Mouse (Mus musculus) cerebellum, postnatal 25 days (tissue): ENCODE measurements around the gene Map7.

Experiments used
- DNase-seq, 2 experiments: peaks; one replicate each; pipeline ENCODE4 v3.0.0; 2021; ENCODE audit warnings: mixed read lengths in 2 of 2

Map7 gene

DNA sequence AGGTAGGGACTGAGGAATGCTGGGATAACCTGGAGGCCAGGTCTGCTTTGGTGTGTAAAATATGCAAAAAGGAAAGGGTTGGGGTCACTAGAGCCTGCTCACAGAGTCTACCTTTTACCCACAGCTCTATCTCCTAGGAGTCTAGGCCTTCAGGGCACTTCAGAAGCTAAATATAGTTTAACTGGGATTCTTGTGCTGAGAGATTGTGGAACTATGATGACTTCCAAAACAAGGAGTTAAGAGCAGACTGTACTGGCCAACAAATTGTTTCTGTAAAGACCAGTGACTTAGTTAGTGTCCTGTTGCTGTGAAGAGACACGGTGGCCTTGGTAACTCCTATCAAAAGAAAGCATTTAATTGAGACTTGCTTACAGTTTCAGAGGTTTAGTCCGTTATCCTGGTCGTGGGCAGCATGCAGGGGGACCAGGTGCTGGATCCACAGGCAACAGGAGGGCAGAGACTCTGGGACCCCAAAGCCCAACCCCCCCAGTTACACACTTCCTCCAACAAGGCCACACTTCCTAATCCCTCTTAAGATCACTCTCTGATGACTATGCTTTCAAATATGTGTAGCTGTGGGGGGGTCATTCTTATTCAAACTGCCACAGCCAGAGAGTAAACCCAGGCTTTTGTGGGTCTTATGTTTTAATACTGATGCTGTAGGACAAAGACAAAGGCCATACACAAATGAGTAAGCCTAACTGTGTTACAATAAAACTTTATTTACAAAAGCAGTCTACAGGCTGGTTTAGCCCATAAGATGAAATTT lies 150.1 kb downstream of the Map7 start:
- no peak for DNase-seq

- no peak for DNase-seq
Measured at GRCm38 (mm10) chr10:20299114-20299513, 150.8 kb downstream of the Map7 start.

GRCm38 (mm10) chr10:20310969-20311769 lies 162.9 kb downstream of the Map7 start:
- DNase-seq, result peak in 1 of 2 experiments; percentile 15

DNA sequence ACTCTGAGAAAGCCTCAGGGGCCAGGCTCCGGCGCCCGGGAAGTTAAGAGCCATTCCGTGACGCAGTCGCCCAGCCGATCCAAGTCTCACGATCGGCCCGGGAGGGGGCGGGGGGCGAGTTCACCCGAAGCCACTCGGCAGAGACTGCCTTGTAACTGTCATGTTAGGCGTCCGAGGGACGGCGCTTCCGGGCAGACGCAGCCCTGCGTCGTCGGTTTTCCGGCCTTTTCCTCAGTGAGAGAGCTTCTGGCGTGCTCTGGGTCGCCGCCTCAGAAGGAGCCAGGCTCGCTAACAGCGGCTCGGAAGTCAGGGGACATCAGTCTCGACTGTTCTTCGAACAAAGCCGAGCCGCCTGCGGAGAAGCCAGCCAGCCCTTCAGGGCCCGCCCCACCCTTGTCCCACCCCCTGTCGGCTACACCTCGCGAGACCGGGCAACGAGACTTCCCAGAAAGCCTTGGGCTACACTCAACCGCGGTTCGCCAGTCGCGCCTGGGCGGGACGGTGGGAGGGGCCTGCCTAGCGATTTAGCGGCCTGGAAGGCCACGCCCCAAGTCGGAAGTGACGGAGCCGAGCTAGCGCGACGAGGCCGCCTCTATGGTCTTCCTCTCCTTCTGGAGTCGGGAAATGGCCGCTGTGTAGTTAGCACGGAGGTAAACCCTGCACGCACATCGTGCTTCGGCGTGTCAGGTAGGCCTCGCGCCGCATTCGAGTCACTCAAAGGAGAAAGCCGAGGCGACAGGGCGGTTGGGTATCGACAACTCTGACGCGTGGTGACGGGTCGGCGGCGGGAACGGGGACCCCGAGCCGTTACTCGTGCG lies 163.9 kb downstream of the Map7 start, which contains the start of gene Bclaf1:
Gene Bclaf1 (plus strand): TSS at position 552 of the 818 bp plus-strand sequence.
- DNase-seq, result peak; percentile 99 to 100

DNA sequence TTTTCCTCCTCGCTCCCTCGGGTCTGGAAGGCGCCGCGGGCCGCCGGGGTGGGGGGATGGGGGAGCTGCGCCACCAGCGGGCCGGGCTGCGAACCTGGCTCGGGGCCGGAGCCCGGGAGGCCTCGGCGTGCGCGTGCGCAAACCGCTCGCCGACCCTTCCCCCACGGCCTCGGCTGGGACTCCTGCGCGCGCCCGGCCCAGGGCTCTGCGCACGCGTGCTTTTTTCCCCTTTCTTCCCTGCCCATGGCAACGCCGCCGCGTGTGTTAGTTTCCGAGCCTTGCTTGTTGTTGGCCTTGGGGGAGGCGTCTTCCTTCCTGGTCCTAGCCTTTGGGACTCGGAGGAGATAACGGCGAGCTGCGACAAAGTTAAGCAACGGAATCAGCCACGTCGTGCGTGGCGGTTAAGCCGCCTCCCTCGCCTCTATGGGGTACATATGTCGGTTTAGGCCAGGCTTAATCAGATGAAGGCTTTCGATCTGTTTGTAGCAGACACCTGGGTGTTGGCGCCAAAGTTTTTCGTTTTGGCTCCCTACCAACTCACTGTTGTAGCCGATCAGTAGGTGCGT lies 164.5 kb downstream of the Map7 start:
- peak; percentile 92 to 95 for DNase-seq

- DNase-seq, result no peak
Measured at GRCm38 (mm10) chr10:20313447-20313846, 165.2 kb downstream of the Map7 start.

GRCm38 (mm10) chr10:20313941-20314340 lies 165.7 kb downstream of the Map7 start:
- DNase-seq, result no peak

- peak in 1 of 2 experiments; percentile 31 for DNase-seq
Measured at GRCm38 (mm10) chr10:20314797-20315196, 166.5 kb downstream of the Map7 start.

- DNase-seq, result peak in 1 of 2 experiments; percentile 28
Measured at GRCm38 (mm10) chr10:20317466-20317865, 169.2 kb downstream of the Map7 start.

GRCm38 (mm10) chr10:20326226-20326625 lies 178.0 kb downstream of the Map7 start:
- DNase-seq, result no peak
